Mouse (Mus musculus): ENCODE data around the gene Pip5k1c. TPM values are rescaled to one million over a fixed set of nuclear protein-coding genes. Genes with fewer than 3 reads are reported as not detected.

Pip5k1c gene
- total RNA-seq, 1 experiment: 27.3 TPM

- Histone ChIP-seq H3K4me3 (ENCODE audit: insufficient read depth in 1 of 2, low read depth in 1 of 2, low read length in 2 of 2, poor library complexity in 1 of 2, severe bottlenecking in 1 of 2) (peak overlapping the region; percentile 21 to 47; a peak in 3 of 4 replicates), H3K9ac (ENCODE audit: insufficient read depth, low read depth, low read length, poor library complexity, severe bottlenecking) (no peak overlapping the region), H3K4me1 (ENCODE audit: control insufficient read depth in 2 of 2, insufficient read depth in 2 of 2, low read length in 2 of 2, poor library complexity in 1 of 2) (peaks cover 4 to 29% of the 10 kb centered on the region in 2 experiments), H3K36me3 (ENCODE audit: control insufficient read depth, insufficient read depth, low read length, poor library complexity, severe bottlenecking) (no peaks in the 10 kb centered on the region), H3K27ac (ENCODE audit: insufficient read depth, low read depth, low read length, poor library complexity, severe bottlenecking) (no peak overlapping the region), H3K9me3 (ENCODE audit: control insufficient read depth, insufficient read depth, low read depth, low read length) (no peaks in the 10 kb centered on the region)
- TF ChIP-seq CHD2 (IDR thresholded peaks at IDR 0.05; ENCODE audit: low read depth, low read length) (no peak), MAFK (IDR thresholded peaks at IDR 0.05; ENCODE audit: insufficient read depth, low read depth, low read length) (no peak), ZC3H11A (IDR thresholded peaks at IDR 0.05; ENCODE audit: borderline replicate concordance, low read depth, low read length) (no peak), ZNF384 (IDR thresholded peaks at IDR 0.05; ENCODE audit: low read depth, low read length) (no peak), HCFC1 (IDR thresholded peaks at IDR 0.05; ENCODE audit: borderline replicate concordance, insufficient read depth, low read length) (no peak)
- peak; percentile 76 for DNase-seq (ENCODE audit: low read depth, low spot score)
- in situ Hi-C loops (cut with MboI; ENCODE audit: low sequenced_read_pairs in 2 of 2, unreplicated experiment in 2 of 2): no loop called here
Measured at GRCm38 (mm10) chr10:81288601-81289000, 4.2 kb upstream of the Pip5k1c start.

GRCm38 (mm10) chr10:81289278-81289677 lies 3.5 kb upstream of the Pip5k1c start:
- DNase-seq (ENCODE audit: low read depth, low spot score): peak; percentile 78

GRCm38 (mm10) chr10:81289811-81290210 lies 3.0 kb upstream of the Pip5k1c start:
- Histone ChIP-seq H3K4me3 (ENCODE audit: insufficient read depth in 1 of 2, low read depth in 1 of 2, low read length in 2 of 2, poor library complexity in 1 of 2, severe bottlenecking in 1 of 2) (no peak overlapping the region), H3K9me3 (ENCODE audit: control insufficient read depth, insufficient read depth, low read depth, low read length) (no peaks in the 10 kb centered on the region), H3K4me1 (ENCODE audit: control insufficient read depth in 2 of 2, insufficient read depth in 2 of 2, low read length in 2 of 2, poor library complexity in 1 of 2) (peaks cover 4 to 32% of the 10 kb centered on the region in 2 experiments), H3K9ac (ENCODE audit: insufficient read depth, low read depth, low read length, poor library complexity, severe bottlenecking) (no peak overlapping the region), H3K27ac (ENCODE audit: insufficient read depth, low read depth, low read length, poor library complexity, severe bottlenecking) (no peak overlapping the region), H3K36me3 (ENCODE audit: control insufficient read depth, insufficient read depth, low read length, poor library complexity, severe bottlenecking) (no peaks in the 10 kb centered on the region)
- no peak for TF ChIP-seq HCFC1 (IDR thresholded peaks at IDR 0.05; ENCODE audit: borderline replicate concordance, insufficient read depth, low read length)
- TF ChIP-seq ZNF384 (IDR thresholded peaks at IDR 0.05; ENCODE audit: low read depth, low read length): no peak
- no peak for TF ChIP-seq CHD2 (IDR thresholded peaks at IDR 0.05; ENCODE audit: low read depth, low read length)
- no peak for TF ChIP-seq MAFK (IDR thresholded peaks at IDR 0.05; ENCODE audit: insufficient read depth, low read depth, low read length)
- TF ChIP-seq ZC3H11A (IDR thresholded peaks at IDR 0.05; ENCODE audit: borderline replicate concordance, low read depth, low read length): no peak
- in situ Hi-C loops (cut with MboI; ENCODE audit: low sequenced_read_pairs in 2 of 2, unreplicated experiment in 2 of 2): no loop called here
- no peak for DNase-seq (ENCODE audit: low read depth, low spot score)

More at GRCm38 (mm10) chr10:81289278-81289677, 3.5 kb upstream of the Pip5k1c start:
- in situ Hi-C loops (cut with MboI; ENCODE audit: low sequenced_read_pairs in 2 of 2, unreplicated experiment in 2 of 2): no loop called here
- Histone ChIP-seq H3K4me3 (ENCODE audit: insufficient read depth in 1 of 2, low read depth in 1 of 2, low read length in 2 of 2, poor library complexity in 1 of 2, severe bottlenecking in 1 of 2) (no peak overlapping the region), H3K36me3 (ENCODE audit: control insufficient read depth, insufficient read depth, low read length, poor library complexity, severe bottlenecking) (no peaks in the 10 kb centered on the region), H3K4me1 (ENCODE audit: control insufficient read depth in 2 of 2, insufficient read depth in 2 of 2, low read length in 2 of 2, poor library complexity in 1 of 2) (peaks cover 4 to 30% of the 10 kb centered on the region in 2 experiments), H3K9ac (ENCODE audit: insufficient read depth, low read depth, low read length, poor library complexity, severe bottlenecking) (no peak overlapping the region), H3K9me3 (ENCODE audit: control insufficient read depth, insufficient read depth, low read depth, low read length) (no peaks in the 10 kb centered on the region), H3K27ac (ENCODE audit: insufficient read depth, low read depth, low read length, poor library complexity, severe bottlenecking) (no peak overlapping the region)
- TF ChIP-seq ZC3H11A (IDR thresholded peaks at IDR 0.05; ENCODE audit: borderline replicate concordance, low read depth, low read length): peak; percentile 18; the same call in 1 of the 2 replicates
- TF ChIP-seq MAFK (IDR thresholded peaks at IDR 0.05; ENCODE audit: insufficient read depth, low read depth, low read length): no peak

GRCm38 (mm10) chr10:81290698-81291460 lies 1.9 kb upstream of the Pip5k1c start:
- Histone ChIP-seq H3K27ac (ENCODE audit: insufficient read depth, low read depth, low read length, poor library complexity, severe bottlenecking) (no peak overlapping the region), H3K9ac (ENCODE audit: insufficient read depth, low read depth, low read length, poor library complexity, severe bottlenecking) (0 out of 2 replicates have a peak overlapping the region, but pooled peaks have one; percentile 12), H3K4me3 (ENCODE audit: insufficient read depth in 1 of 2, low read depth in 1 of 2, low read length in 2 of 2, poor library complexity in 1 of 2, severe bottlenecking in 1 of 2) (peak overlapping the region; percentile 40 to 45; a peak in 3 of 4 replicates), H3K4me1 (ENCODE audit: control insufficient read depth in 2 of 2, insufficient read depth in 2 of 2, low read length in 2 of 2, poor library complexity in 1 of 2) (peaks cover 4 to 32% of the 10 kb centered on the region in 2 experiments), H3K9me3 (ENCODE audit: control insufficient read depth, insufficient read depth, low read depth, low read length) (no peaks in the 10 kb centered on the region), H3K36me3 (ENCODE audit: control insufficient read depth, insufficient read depth, low read length, poor library complexity, severe bottlenecking) (peaks cover 5% of the 10 kb centered on the region; the same call in 1 of the 2 replicates)
- in situ Hi-C loops (cut with MboI; ENCODE audit: low sequenced_read_pairs in 2 of 2, unreplicated experiment in 2 of 2): no loop called here
- TF ChIP-seq HCFC1 (IDR thresholded peaks at IDR 0.05; ENCODE audit: borderline replicate concordance, insufficient read depth, low read length): no peak
- no peak for TF ChIP-seq ZNF384 (IDR thresholded peaks at IDR 0.05; ENCODE audit: low read depth, low read length)
- TF ChIP-seq MAFK (IDR thresholded peaks at IDR 0.05; ENCODE audit: insufficient read depth, low read depth, low read length): no peak
- TF ChIP-seq ZC3H11A (IDR thresholded peaks at IDR 0.05; ENCODE audit: borderline replicate concordance, low read depth, low read length): no peak
- TF ChIP-seq CHD2 (IDR thresholded peaks at IDR 0.05; ENCODE audit: low read depth, low read length): no peak
- DNase-seq (ENCODE audit: low read depth, low spot score): no peak
